Comparison of ENCODE assay signal across 9 mouse cellular contexts in genomic region chr8:65617871-65618751, GRCm38 (mm10). TPM values are rescaled to one million over a fixed set of nuclear protein-coding genes. Genes with fewer than 3 reads are reported as not detected.
DNase-seq lines count a peak whose midpoint lies in the region; ATAC-seq lines count a peak whose summit lies in the region.
"Had no signal": no experiment of that assay in that cellular context is flagged by ENCODE, and none has a peak within 500 bp of the region (broad histone marks: within the 10 kb centered on the region; RNA-seq: fewer than 3 reads in every experiment).

Gene March1, plus strand, starts transcription at chr8:65617900.

- no peak within 1 kb of the TSS for H3K27ac ChIP-seq in heart, embryonic 15.5 days
- H3K27ac ChIP-seq in forebrain, embryonic 10.5 days = no peak within 1 kb of the TSS
- peak within 1 kb of the TSS; percentile 78 for H3K27ac ChIP-seq in midbrain, embryonic 14.5 days (replicated peaks; ENCODE audit: low read depth, low read length)

- WGBS in heart, embryonic 15.5 days = 3% methylated on average over 23 of the region's 23 CpGs
- WGBS in forebrain, embryonic 10.5 days = under 1% methylated on average over 23 of the region's 23 CpGs
- under 1% methylated on average over 23 of the region's 23 CpGs for WGBS in midbrain, embryonic 14.5 days

- no peaks in the 10 kb centered on the region for H3K36me3 ChIP-seq in heart, embryonic 15.5 days
- no peaks in the 10 kb centered on the region for H3K36me3 ChIP-seq in forebrain, embryonic 10.5 days (replicated peaks)
- H3K36me3 ChIP-seq in midbrain, embryonic 14.5 days (ENCODE audit: control insufficient read depth, insufficient read depth, low read length) = no peaks in the 10 kb centered on the region
- H3K36me3 ChIP-seq: G1E had no signal

- intact Hi-C loops in heart, postnatal 14 days (cut with DNase I) = no loop called here

- peaks cover 22% of the 10 kb centered on the region for H3K27me3 ChIP-seq in heart, embryonic 15.5 days
- H3K27me3 ChIP-seq in forebrain, embryonic 10.5 days (ENCODE audit: poor library complexity, severe bottlenecking) = peaks cover 25% of the 10 kb centered on the region
- H3K27me3 ChIP-seq in midbrain, embryonic 14.5 days (ENCODE audit: control insufficient read depth, insufficient read depth, low read length) = no peaks in the 10 kb centered on the region

- no peak within 1 kb of the TSS for H3K9ac ChIP-seq in heart, embryonic 15.5 days
- peak within 1 kb of the TSS; percentile 66 for H3K9ac ChIP-seq in midbrain, embryonic 14.5 days (replicated peaks; ENCODE audit: low read length)

- no peak for ATAC-seq in heart, embryonic 15.5 days (replicated peaks; ENCODE audit: insufficient number of reproducible peaks, insufficient read depth, low FRiP score, low read depth)
- peak; percentile 83 for ATAC-seq in midbrain, embryonic 14.5 days (ENCODE audit: low FRiP score, low TSS enrichment)
- ATAC-seq in megakaryocyte progenitor cell, adult 5-6 weeks (replicated peaks; ENCODE audit: poor library complexity) = no peak

- no peaks in the 10 kb centered on the region; the same call in 1 of the 2 replicates for H3K4me1 ChIP-seq in heart, embryonic 15.5 days (replicated peaks)
- peaks cover 12% of the 10 kb centered on the region for H3K4me1 ChIP-seq in forebrain, embryonic 10.5 days
- no peaks in the 10 kb centered on the region for H3K4me1 ChIP-seq in midbrain, embryonic 14.5 days (ENCODE audit: control insufficient read depth, insufficient read depth, low read length)

- H3K4me3 ChIP-seq in heart, embryonic 15.5 days = peak within 1 kb of the TSS; percentile 16
- H3K4me3 ChIP-seq in forebrain, embryonic 10.5 days = peak within 1 kb of the TSS; percentile 41
- peak within 1 kb of the TSS; percentile 39 for H3K4me3 ChIP-seq in midbrain, embryonic 14.5 days (replicated peaks; ENCODE audit: low read depth, low read length)

- no peaks in the 10 kb centered on the region for H3K9me3 ChIP-seq in heart, embryonic 15.5 days (replicated peaks)
- H3K9me3 ChIP-seq in forebrain, embryonic 10.5 days = no peaks in the 10 kb centered on the region
- no peaks in the 10 kb centered on the region for H3K9me3 ChIP-seq in midbrain, embryonic 14.5 days (ENCODE audit: control insufficient read depth, low read length)
- H3K9me3 ChIP-seq: G1E had no signal

- no peak for DNase-seq in heart, postnatal 14 days
- peak; percentile 15 for DNase-seq in forebrain, embryonic 10.5 days (ENCODE audit: extremely low spot score, low spot score)
- DNase-seq in layer of hippocampus, adult 8-10 months (ENCODE audit: low spot score in 2 of 2) = peak; percentile 79
- DNase-seq in midbrain, embryonic 14.5 days = peak; percentile 77
- DNase-seq in spleen, adult 18-20 months = no peak
- DNase-seq in thymus, postnatal 14 days = no peak

- H3K4me2 ChIP-seq in heart, embryonic 15.5 days = peak within 1 kb of the TSS; percentile 39
- peak within 1 kb of the TSS; percentile 52 for H3K4me2 ChIP-seq in midbrain, embryonic 14.5 days (ENCODE audit: low read length)

RNA-seq across cellular contexts. Expression of gene March1, which starts in this region (rescaled TPM):
- polyA plus RNA-seq in heart, embryonic 15.5 days (2015; fragmentation: Nextera tagmentation; extraction: Ambion mirVana) = 0.66 and 0.71 TPM in 2 replicates
- total RNA-seq in heart, postnatal 14 days (2021) = 1 to 10 TPM; 1.2 to 1.3 TPM
- 0.47 and 0.97 TPM in 2 replicates for polyA plus RNA-seq in forebrain, embryonic 10.5 days (2016; fragmentation: Nextera tagmentation; extraction: Ambion mirVana)
- total RNA-seq in layer of hippocampus, adult 8-10 months (2022) = 10 to 100 TPM; 41.5 to 49.0 (median 45.3) TPM
- polyA plus RNA-seq in midbrain, embryonic 14.5 days (2014; fragmentation: Nextera tagmentation; extraction: Ambion mirVana) = 53.0 and 54.5 TPM in 2 replicates
- 0.77 and 1.9 TPM in 2 replicates for total RNA-seq in megakaryocyte progenitor cell, adult 5-6 weeks (2015)
- 2.1 and 2.3 TPM in 2 replicates for total RNA-seq in megakaryocyte progenitor cell, adult 5-6 weeks (2017)
- polyA plus RNA-seq: G1E had no signal

Comparison
In these comparisons a context has a peak if more than half of its experiments do, and no peak if none do; other contexts are left out.
1. RNA of gene March1 (total RNA-seq): 41.5 to 49.0 TPM in layer of hippocampus, adult 8-10 months; 0.77 to 2.3 TPM in megakaryocyte progenitor cell, adult 5-6 weeks and 1.2 to 1.3 TPM in heart, postnatal 14 days; every median in the first group is over 10 times any median in the second.
2. RNA of gene March1 (polyA plus RNA-seq): 53.0 to 54.5 TPM in midbrain, embryonic 14.5 days; 0.47 to 0.97 TPM in forebrain, embryonic 10.5 days and 0.66 to 0.71 TPM in heart, embryonic 15.5 days; every median in the first group is over 10 times any median in the second.
3. Peak in DNase-seq and H3K4me3 ChIP-seq in forebrain, embryonic 10.5 days; RNA of the gene not detected or under 1 TPM.
4. DNase-seq: peak in layer of hippocampus, adult 8-10 months (2 of 2) and midbrain, embryonic 14.5 days (single experiment); none in heart, postnatal 14 days (0 of 2), spleen, adult 18-20 months (0 of 2) and thymus, postnatal 14 days (single experiment).
5. Peak in every context shown above with its lines, with median percentiles within 50 percentile points of each other: H3K4me3 ChIP-seq.